Mouse (Mus musculus) B cell, adult 67 days (primary cell): Measurements from ENCODE around the gene Colec11. TPM values are rescaled to one million over a fixed set of nuclear protein-coding genes. Genes with fewer than 3 reads are reported as not detected.

Experiments used
- total RNA-seq, 2 experiments: library from RNA; stranded (reverse); gene quantifications; 4 replicates each; pipeline ENCODE4 v1.2.4; 2023

Gene Colec11
- total RNA-seq: not detected

DNA sequence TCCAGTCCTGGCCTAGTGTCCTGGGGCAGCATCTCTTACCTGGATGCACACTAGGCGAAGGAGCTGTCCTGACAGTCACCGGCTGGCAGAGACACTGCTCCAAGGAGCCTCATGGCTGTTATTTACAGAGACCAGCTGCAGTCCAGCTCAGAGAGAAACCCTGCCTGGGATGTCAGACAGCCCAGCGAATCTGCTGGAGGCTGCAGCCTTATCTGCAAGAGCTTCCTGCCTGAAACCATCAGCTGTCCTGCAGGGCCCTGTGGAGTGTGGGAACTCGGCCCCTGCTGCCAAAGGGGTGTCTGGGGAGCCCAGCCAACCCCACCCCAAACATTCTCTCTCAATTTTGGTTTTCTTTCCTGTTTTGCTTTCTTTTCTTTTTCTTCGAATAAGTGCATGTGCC is at the start of gene Colec11:
Gene Colec11 (minus strand): TSS at position 183 of the 400 bp plus-strand sequence.

DNA sequence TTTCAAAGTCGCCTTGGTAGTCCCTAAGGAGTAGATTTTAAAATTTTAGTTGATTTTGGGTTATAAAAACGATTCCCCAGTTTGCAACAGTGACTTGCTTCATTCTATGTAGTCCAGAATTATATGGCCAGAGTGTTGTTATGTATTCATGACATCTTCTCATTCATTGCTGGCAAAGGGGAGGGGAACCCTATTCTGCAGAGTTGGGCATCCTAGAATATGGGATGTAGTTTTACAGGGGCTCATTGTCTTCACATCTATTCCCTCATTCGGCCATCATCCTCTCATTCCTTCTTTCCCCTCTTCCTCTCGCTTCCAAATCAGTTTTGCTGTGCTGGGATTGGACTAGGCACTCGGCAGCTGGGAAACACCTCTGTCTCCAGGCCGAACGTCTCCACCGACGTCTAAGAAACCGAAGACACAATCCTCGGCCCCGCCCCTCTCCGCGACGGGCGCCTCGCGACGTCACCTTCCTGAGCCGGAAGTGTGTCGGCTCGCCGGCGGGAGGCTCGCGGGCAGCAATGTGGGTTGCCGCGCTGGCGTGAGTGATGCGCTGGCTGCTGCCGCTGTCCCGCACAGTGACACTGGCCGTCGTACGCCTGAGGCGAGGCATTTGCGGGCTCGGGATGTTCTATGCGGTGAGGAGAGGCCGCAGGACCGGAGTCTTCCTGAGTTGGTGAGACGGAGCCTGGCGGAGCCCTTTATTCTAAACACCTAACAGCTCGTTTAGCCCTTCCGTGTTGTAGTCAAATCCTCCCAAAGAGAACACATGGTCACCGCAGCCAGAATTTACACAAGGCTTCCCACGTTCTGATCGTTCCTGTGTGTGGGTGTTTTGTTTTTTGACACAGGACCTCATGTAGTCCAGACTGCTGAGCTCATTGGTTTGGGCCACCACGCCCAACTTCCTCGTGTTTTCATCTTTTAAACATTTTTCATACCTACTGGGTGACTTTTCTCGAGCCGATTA is 26.2 kb upstream of the Colec11 start, which contains the start of gene Rnaseh1:
Gene Rnaseh1 (plus strand): TSS at position 462 of the 970 bp plus-strand sequence.

DNA sequence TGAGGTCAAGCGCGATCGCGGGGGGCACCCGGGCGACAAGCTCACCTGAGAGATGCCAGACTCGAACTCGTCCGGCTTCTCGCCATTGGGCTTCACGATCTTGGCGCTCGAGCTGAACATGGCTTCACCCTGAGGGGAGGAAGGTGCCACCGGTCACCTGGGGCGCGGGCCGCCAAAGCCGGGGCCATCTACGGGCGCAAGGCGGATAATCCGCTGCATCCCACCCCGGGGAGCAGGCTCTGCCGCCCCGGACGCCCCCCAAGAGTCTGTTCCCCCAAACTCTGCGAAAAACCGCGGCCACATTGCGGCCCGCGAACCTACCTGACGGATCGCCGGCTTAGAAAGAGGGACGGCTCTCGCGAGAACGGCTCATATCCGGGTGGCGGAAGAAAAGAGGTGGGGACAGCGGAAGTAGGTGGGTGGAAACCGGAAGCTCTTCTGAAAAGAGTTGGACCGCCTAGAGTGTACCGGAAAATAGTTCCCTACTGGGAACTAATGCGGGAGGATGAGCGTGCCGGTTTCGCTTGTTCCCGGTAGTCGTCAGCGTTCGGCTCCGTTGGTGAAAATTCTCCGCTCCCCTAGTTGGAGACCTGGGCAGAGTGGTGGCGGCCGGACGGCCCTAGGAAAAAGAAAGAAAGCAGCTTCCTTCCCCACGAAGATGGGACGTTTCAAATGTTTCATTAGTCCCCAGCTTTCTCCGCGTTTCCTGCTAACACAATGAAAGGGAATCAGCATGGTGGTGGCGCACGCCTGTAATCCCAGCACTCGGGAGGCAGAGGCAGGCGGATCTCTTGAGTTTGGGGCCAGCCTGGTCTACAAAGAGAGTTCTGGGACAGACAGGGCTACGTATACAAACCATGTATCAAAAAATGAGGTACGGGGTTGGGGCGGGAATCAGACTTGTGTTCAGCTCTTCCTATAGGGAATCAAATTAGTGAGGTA is 12.6 kb upstream of the Colec11 start, which contains the start of gene Rps7:
Gene Rps7 (minus strand): TSS at position 419 of the 942 bp plus-strand sequence.

GRCm38 (mm10) chr12:28582423-28582822 is 40.8 kb downstream of the Colec11 start, which contains the start of gene Allc:
Gene Allc, minus strand, starts transcription at chr12:28582523.

DNA sequence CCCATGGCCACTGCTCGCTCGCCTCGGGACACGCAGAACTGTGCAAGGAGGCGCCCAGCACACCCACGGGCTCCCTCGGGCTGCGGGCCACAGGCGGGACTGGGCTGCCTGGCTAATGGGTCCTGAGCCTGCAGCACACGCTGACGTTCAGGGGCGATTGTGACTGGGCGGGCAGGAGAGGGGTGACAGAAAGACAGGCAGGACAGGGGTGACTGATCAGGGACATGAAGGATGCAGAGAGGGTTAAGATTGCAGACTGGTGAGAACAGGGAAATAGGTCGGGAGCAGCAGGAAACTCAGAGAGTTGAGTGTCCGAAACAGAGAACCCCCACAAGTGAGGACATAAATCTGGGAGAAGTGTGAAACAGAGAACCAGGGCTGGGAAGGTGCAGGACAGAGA is 70.9 kb downstream of the Colec11 start, which contains the start of gene Dcdc2c:
Gene Dcdc2c (minus strand): TSS at position 101 of the 400 bp plus-strand sequence.

Other genes starting within 250 kb of the Colec11 start
- gene Dcdc2c, start 71.0 kb downstream of the Colec11 start, total RNA-seq: under 1 TPM; 0.39 to 0.87 TPM
- gene Allc, start 40.9 kb downstream of the Colec11 start, total RNA-seq: not detected
- 1,000 to 10,000 TPM in 1 of 2 experiments, 100 to 1,000 TPM in 1; 924 to 1,022 TPM for gene Rps7, start 12.6 kb upstream of the Colec11 start, total RNA-seq
- 10 to 100 TPM; 26.4 to 28.9 TPM for gene Rnaseh1, start 26.2 kb upstream of the Colec11 start, total RNA-seq
- gene Adi1, start 51.9 kb upstream of the Colec11 start, total RNA-seq: 10 to 100 TPM; 51.8 to 55.2 TPM
- 10 to 100 TPM; 54.5 to 56.4 TPM for gene Trappc12, start 127.1 kb upstream of the Colec11 start, total RNA-seq
- 10 to 100 TPM; 21.8 to 33.9 TPM for gene Eipr1, start 128.4 kb upstream of the Colec11 start, total RNA-seq